Mouse (Mus musculus) heart, adult 18-20 months (tissue): ENCODE results near the gene Ripk1. TPM values are rescaled to one million over a fixed set of nuclear protein-coding genes. Genes with fewer than 3 reads are reported as not detected.
"Not testable (repeated sequence)": the region's sequence is repeated elsewhere in the genome, so short reads cannot be mapped to it uniquely, and the experiment has no call there.

ENCODE experiments used
- DNase-seq, 2 experiments: peaks; one replicate each; pipeline ENCODE4 v3.0.0; 2021 to 2022; ENCODE audit warnings: mixed read lengths in 1 of 2
- total RNA-seq, 2 experiments: library from RNA; stranded (reverse); gene quantifications; 2 replicates each; pipeline ENCODE4 v1.2.3; 2021

The Ripk1 gene
- total RNA-seq, 2 experiments from 2014 or later = 6.8 to 7.2 TPM

- DNase-seq = peak; percentile 94 to 95
These were observed 35.3 kb downstream of the Ripk1 start, which contains the start of gene Bphl for GRCm38 (mm10) chr13:34037172-34038055. Gene Bphl, plus strand, starts transcription at chr13:34037597.

DNA sequence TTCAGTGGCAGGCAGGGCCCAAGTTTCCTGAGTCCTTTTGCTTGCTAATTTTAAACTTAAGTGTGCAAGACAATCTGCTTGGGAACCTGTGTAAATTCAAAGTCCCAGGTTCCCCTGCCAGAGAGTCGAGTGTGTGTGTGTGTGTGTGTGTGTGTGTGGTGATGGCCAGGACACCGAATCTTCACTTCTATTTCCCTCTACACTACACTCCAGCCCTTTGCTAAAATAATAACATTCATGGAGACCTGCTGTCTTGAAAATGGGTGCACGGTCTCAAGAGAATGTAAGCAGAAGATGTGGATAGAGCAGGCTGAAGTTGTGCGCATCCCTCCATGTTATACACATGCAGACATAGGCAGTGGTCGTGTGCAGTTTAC is 35.9 kb downstream of the Ripk1 start:
- peak in 1 of 2 experiments; percentile 28 for DNase-seq

DNA sequence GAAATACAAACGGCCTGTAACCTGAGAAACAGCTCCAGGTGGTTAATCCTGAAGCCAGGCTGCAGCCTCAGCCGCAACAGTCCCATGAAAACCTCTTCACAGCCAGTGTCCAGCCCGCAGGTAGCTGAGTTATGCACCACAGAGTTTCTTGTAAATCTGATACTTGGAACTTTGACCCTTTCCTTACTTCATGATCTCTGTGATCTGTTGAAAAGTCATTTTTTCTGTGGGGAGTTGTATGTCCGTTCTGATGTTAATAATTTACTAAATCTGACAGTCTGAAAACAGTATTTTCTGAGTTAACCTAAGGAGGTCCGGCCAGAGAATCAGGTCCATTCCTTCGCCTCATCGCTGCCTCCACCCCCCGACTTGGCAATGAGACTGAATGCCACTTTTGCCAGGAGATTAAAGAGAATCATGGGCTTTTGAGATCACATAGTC is 36.8 kb downstream of the Ripk1 start:
- no peak for DNase-seq

GRCm38 (mm10) chr13:34040091-34040490 is 37.9 kb downstream of the Ripk1 start:
- DNase-seq = no peak

GRCm38 (mm10) chr13:34043716-34044393 is 41.7 kb downstream of the Ripk1 start:
- no peak for DNase-seq

GRCm38 (mm10) chr13:34045511-34046249 is 43.5 kb downstream of the Ripk1 start:
- DNase-seq = no peak

DNA sequence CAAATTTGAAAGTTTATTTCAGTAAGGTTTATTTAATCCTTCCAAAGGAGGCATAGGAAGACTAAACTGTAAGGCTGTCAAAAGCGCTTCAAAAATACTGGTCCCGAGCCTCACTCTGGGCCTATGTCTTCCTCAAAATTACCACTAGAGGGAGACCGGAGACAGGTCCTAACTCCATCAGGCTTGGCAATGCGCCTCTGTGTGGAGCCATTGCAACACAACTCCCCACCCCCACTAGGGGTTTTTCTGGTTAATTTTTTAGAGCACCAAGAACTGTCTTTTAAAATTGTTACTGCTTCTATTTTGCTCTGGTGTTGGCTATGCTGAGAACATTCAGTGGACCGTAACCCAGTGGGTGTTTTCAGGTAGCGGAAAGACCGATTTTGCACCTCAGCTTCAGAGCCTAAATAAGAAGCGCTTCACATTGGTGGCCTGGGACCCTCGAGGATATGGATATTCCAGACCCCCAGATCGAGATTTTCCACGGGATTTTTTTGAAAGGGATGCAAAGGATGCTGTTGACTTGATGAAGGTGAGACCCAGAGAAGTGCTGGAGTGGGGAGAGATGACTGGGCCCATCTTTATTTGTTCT is 44.4 kb downstream of the Ripk1 start:
- peak; percentile 84 to 88 for DNase-seq

DNA sequence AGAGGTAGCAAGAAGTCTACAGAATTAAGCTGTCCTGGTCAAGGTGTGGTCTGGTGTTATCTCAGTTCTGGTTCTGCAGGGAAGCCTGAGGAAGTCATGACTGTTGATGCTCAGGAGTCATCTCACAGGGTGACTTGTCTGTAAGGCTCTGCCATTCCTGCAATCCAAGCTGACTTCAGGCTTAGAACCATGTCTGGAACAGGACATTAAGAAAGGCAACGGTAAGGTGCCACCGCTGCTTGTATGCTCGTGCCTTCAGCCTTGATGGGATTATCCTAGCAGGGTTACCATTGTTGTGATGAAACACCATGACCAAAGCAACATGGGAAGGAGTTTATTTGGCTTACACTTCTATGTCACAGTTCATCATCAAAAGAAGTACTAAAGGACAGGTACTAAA is 45.4 kb downstream of the Ripk1 start:
- DNase-seq = no peak

- peak in 1 of 2 experiments; percentile 39 for DNase-seq
These were observed 48.3 kb downstream of the Ripk1 start for GRCm38 (mm10) chr13:34050479-34050878.

- peak in 1 of 2 experiments; percentile 22 for DNase-seq
These were observed 49.5 kb downstream of the Ripk1 start for GRCm38 (mm10) chr13:34051692-34052091.

GRCm38 (mm10) chr13:34053673-34054282 is 51.6 kb downstream of the Ripk1 start:
- no peak for DNase-seq

DNA sequence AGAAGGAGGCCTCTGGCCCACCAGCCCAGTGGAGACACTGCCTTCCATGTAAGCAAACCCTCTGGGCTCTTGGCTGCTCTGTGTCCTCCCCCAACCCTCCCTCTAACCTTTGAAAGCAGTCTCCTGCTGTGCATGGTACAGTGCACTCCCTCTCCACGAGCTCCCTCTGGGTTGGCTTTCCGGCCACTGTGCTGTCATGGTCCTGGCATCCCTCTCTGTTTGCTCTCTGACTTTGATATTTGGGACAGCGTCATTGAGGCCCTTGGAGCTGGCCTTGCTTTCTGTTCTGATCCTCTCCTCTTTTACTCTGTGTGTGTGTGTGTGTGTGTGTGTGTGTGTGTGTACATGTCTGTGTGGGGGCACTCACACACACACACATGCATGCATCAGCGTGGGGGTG is 52.2 kb downstream of the Ripk1 start:
- DNase-seq = no peak

DNA sequence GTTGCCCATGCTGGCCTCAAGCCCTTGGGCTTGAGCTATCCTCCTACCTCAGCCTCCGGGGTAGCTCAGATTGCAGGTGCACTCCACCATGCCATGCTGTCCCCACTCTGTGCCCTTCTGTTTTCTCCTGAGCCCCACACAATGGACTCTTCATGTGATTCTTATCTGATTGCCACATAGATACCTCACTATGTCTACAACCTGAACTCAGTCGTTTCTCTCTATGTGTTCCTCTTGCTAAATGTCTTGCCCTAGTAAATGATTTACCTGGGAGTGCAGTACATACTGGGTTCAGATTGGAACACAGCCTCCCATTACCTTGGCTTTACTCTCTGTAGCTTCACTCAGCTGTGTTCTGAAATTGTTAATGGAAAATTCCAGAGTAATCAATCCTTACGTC is 52.8 kb downstream of the Ripk1 start:
- DNase-seq = no peak

GRCm38 (mm10) chr13:34057252-34057651 is 55.1 kb downstream of the Ripk1 start:
- no peak for DNase-seq

DNA sequence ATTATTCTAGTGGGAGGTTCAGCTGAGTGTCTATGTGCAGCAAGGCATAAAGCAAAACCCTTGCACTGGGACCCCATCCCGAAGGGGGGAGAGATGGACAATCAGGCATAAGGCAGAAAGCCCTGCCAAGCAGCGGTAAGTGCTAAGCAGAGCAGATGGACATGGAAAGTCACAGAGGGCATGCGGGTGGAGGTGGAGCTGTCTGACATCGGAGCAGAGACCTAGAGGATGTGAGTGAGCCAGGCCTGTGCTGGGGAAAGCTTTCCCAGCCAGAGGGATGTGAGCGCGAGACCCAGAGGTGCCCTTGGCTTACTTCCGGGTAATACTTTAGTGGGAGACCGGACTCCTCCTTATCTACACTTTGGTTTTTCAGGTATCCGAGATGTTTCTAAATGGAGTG is 57.9 kb downstream of the Ripk1 start:
- DNase-seq = no peak

- no peak for DNase-seq
These were observed 60.3 kb downstream of the Ripk1 start for GRCm38 (mm10) chr13:34062466-34062865.

DNA sequence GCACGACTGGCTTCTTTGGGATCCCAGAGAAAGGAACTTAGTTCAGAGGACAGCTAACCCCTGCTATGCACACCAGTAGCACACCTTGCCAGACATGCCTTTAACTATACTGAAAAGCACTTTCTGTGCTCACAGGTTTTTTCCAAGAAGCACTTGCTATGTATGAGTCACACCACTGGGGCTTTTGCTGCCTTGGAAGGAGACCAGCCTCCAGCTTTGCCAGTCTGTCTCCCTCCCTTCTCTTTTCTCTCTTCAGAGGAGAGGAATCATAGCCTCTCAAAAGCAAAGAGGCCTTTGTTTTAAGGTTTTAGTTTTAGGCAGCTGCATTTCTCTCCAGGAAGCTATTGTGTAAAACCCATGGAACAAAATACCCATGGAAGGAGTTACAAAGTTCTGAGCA is 64.2 kb downstream of the Ripk1 start:
- DNase-seq = peak in 1 of 2 experiments; percentile 51

DNA sequence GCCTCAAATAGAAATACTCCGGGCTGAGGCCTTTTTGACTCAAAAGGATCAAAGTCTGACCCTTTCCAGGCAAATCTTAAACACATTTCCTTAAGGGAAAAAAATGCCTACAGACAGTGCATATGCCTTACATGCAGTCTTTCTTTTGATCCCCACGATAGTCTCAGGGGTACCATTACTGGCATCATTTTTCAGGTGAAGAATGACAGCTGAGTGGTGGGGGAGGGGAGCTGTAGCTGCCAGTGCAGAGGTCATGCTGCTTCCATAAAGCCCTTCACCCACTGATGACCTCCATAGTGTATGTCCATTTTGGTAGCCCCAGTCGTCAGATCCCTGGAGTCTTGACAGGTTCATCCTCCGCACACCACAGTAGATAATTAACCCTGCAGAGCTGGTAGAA is 68.1 kb downstream of the Ripk1 start:
- DNase-seq = no peak

- DNase-seq = no peak
These were observed 69.7 kb downstream of the Ripk1 start for GRCm38 (mm10) chr13:34071836-34072235.

GRCm38 (mm10) chr13:34072847-34073246 is 70.7 kb downstream of the Ripk1 start:
- no peak for DNase-seq

DNA sequence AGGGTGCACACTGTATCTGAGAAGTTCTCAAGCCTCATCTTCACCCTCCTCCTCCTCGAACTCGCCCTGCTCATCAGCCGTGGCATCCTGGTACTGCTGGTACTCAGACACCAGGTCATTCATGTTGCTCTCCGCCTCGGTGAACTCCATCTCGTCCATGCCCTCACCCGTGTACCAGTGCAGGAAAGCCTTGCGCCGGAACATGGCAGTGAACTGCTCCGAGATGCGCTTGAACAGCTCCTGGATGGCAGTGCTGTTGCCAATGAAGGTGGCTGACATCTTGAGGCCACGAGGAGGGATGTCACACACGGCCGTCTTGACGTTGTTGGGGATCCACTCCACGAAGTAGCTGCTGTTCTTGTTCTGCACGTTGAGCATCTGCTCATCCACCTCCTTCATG is 72.3 kb downstream of the Ripk1 start:
- DNase-seq = not testable (repeated sequence)

DNA sequence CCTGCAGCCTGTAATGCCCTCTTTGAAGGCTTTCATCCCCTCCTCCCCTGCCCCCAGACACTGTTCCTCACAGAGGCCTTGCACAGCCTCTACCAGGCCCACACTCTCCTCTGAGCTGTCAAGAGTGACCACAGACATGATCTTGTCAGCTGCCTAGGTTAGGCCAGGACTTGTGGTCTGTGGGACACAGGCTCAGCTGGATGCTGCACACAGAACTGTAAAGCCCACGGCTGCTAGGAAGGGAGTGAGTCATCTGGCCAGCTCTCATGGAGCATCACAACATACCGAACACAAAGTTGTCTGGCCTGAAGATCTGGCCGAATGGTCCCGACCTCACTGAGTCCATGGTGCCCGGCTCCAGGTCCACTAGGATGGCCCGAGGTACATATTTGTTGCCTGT is 73.7 kb downstream of the Ripk1 start:
- DNase-seq = not testable (repeated sequence)
